Mouse (Mus musculus) kidney, postnatal 14 days (tissue): ENCODE data around the gene Gm21936.
"Not testable (repeated sequence)": the region's sequence is repeated elsewhere in the genome, so short reads cannot be mapped to it uniquely, and the experiment has no call there.

Experiments
- DNase-seq: peaks from one replicate; pipeline ENCODE4 v3.0.0; 2022; ENCODE audit warnings: mixed read lengths

The Gm21936 gene

DNA sequence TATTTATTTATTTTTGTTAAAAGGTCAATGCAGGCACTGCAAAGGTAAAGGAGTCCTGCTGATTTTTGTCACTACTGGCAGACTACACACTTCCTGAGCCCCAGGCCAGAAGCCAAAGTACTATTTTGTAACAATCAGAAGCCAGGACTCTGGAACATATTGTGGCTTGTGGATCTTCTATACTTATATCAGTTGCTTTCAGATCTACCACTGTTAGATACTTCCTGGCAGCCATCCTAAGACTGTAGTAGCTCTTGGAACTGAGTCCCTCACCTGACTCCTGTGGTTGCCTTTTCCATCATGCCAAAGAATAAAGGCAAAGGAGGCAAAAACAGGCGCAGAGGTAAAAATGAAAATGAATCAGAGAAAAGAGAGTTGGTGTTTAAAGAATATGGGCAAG lies at the start of gene Gm21936:
Gene Gm21936 (plus strand): TSS at position 301 of the 400 bp plus-strand sequence.
- DNase-seq: not testable (repeated sequence)

DNA sequence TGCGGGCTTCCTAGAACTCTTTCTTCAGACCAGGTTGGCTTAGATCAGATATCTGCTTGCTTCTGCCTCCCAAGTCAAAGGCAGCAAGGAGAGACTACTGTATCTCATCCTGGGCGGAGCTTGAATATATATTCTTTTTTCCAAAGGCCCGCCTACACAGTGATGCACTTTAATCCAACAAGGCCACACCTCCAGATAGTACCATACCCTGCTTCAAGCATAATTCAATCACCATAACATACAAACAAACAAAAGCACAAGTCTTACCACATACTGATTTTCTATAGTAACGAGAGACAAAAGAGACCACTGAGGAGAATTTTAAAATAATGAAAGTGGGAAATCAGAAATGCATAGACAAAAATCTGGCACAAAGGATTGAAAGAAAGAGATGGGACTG lies 19.7 kb upstream of the Gm21936 start, which contains the start of gene Gm21319:
Gene Gm21319 (minus strand): TSS at position 101 of the 400 bp plus-strand sequence.
- DNase-seq: not testable (repeated sequence)

- DNase-seq: not testable (repeated sequence)
These were observed 2.7 kb downstream of the Gm21936 start for GRCm38 (mm10) chr12:87797971-87798370.

DNA sequence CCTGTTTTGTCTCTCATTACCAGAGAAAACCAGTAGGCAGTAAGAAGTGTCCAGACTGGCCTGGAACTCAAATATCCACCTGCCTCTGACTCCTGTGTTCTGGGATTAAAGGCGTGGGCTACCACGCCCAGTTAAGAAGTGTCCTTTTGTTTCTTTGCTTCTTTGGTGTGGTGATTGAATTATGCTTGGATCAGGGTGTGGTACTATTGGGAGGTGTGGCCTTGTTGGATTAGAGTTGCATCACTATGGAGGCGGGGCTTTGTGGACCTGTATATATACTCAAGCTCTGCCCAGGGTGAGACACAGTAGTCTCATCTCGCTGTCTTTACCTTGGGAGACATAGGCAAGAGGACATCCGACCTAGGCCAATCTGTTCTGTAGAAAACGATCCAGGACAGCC lies 21.0 kb downstream of the Gm21936 start, which contains the start of gene BB287469:
Gene BB287469 (plus strand): TSS at position 301 of the 400 bp plus-strand sequence.
- not testable (repeated sequence) for DNase-seq

DNA sequence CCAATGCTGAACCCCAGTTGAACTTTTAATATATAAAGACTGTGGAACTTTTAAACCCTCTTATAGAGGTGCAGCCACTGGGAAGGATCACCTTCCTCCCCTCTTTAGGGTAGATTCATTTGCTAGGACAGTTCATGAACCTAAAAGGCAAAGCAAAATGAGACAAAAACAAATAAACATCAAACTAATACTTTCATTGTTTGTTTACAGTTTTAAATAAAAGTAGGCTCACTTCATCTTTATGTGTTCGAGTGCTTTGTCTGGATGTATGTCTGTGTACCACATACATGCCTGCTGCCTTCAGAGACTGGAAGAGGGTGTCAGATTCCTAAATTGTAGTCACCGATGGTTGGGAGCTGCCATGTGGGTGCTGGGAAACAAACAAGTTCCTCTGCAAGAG lies 46.9 kb downstream of the Gm21936 start, which contains the start of gene Gm2001:
Gene Gm2001 (minus strand): TSS at position 101 of the 400 bp plus-strand sequence.
- not testable (repeated sequence) for DNase-seq
